Mouse (Mus musculus) midbrain, embryonic 16.5 days (tissue): ENCODE measurements around the gene Gm4559. TPM values are rescaled to one million over a fixed set of nuclear protein-coding genes. Genes with fewer than 3 reads are reported as not detected.
"Not testable (repeated sequence)": the region's sequence is repeated elsewhere in the genome, so short reads cannot be mapped to it uniquely, and the experiment has no call there.

ENCODE experiments used
- ATAC-seq: fragments of 200-750 bp; cut with Nextera tagmentation; 2 replicates; pipeline ENCODE4 v1.8.0; 2017; ENCODE audit warnings: moderate TSS enrichment
- H3K27ac ChIP-seq: fragments of 300-500 bp; sonication (generic); 2 replicates; pipeline ENCODE4 v1.5.1; 2014; ENCODE audit warnings: mild to moderate bottlenecking, low read length, mixed read lengths
- H3K27me3 ChIP-seq: fragments of 300-500 bp; sonication (generic); 2 replicates; pipeline ENCODE4 v1.6.1; 2014; ENCODE audit warnings: low read depth, low read length, mixed read lengths; ENCODE audit not compliant: control insufficient read depth, insufficient read depth
- H3K36me3 ChIP-seq: fragments of 300-500 bp; sonication (generic); 2 replicates; pipeline ENCODE4 v1.6.1; 2014; ENCODE audit warnings: mild to moderate bottlenecking, low read length, moderate library complexity, mixed read lengths; ENCODE audit not compliant: control insufficient read depth, insufficient read depth
- H3K4me1 ChIP-seq: fragments of 300-500 bp; sonication (generic); 2 replicates; pipeline ENCODE4 v1.6.1; 2014; ENCODE audit warnings: mild to moderate bottlenecking, low read length, mixed read lengths; ENCODE audit not compliant: control insufficient read depth, insufficient read depth
- H3K4me2 ChIP-seq: fragments of 300-500 bp; sonication (generic); 2 replicates; pipeline ENCODE4 v1.6.1; 2014; ENCODE audit warnings: mild to moderate bottlenecking, low read length, mixed read lengths
- H3K4me3 ChIP-seq: fragments of 300-500 bp; sonication (generic); 2 replicates; pipeline ENCODE4 v1.5.1; 2014; ENCODE audit warnings: low read depth, mild to moderate bottlenecking, low read length, moderate library complexity, mixed read lengths
- H3K9ac ChIP-seq: fragments of 300-500 bp; sonication (generic); 2 replicates; pipeline ENCODE4 v1.6.1; 2014; ENCODE audit warnings: low read depth, low read length, mixed read lengths
- H3K9me3 ChIP-seq: fragments of 300-500 bp; sonication (generic); replicated peaks from 2 replicates; pipeline ENCODE4 v1.6.1; 2014; ENCODE audit warnings: mild to moderate bottlenecking, low read length, mixed read lengths; ENCODE audit not compliant: control insufficient read depth, poor library complexity, severe bottlenecking
- WGBS: fragments of 180-500 bp; shearing (Covaris S2); extraction: QIAGEN DNeasy Blood & Tissue Kit; methylation state at CpG from one replicate; pipeline ENCODE4 v1.1.7; 2014; 5-methylcytosine and 5-hydroxymethylcytosine counted together
- polyA plus RNA-seq: library from polyadenylated mRNA; unstranded; fragments of >200 nt; fragmentation: Nextera tagmentation; extraction: Ambion mirVana; gene quantifications from 2 replicates; pipeline ENCODE4 v1.2.1, GENCODE M21; 2015

Gm4559 gene
- not detected in 2 replicates for polyA plus RNA-seq

DNA sequence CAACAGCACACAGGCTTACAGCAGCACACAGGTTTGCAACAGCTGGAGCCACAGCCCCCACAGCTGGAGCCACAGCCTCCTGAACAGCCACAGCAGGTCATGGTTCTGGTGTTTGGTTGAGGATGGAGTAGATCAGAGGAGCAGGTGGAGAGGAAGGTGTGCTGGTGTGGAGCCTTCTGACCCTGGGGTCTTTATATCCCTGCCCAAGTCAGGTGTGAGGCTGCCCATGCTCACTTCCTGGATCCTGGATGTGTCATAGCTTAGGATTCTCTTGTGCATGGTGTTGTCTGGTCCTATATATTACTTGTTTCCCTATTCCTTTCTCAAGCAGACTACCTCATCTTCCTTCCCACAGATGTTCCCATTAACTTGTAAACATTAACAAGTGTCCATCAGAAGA lies at the start of gene Gm4559:
Gene Gm4559, minus strand, starts transcription at position 101 of the 400 bp plus-strand sequence.
- not testable (repeated sequence) for H3K9ac ChIP-seq, H3K27me3 ChIP-seq, ATAC-seq, H3K36me3 ChIP-seq, H3K9me3 ChIP-seq, H3K4me3 ChIP-seq, H3K4me1 ChIP-seq, H3K27ac ChIP-seq, H3K4me2 ChIP-seq

DNA sequence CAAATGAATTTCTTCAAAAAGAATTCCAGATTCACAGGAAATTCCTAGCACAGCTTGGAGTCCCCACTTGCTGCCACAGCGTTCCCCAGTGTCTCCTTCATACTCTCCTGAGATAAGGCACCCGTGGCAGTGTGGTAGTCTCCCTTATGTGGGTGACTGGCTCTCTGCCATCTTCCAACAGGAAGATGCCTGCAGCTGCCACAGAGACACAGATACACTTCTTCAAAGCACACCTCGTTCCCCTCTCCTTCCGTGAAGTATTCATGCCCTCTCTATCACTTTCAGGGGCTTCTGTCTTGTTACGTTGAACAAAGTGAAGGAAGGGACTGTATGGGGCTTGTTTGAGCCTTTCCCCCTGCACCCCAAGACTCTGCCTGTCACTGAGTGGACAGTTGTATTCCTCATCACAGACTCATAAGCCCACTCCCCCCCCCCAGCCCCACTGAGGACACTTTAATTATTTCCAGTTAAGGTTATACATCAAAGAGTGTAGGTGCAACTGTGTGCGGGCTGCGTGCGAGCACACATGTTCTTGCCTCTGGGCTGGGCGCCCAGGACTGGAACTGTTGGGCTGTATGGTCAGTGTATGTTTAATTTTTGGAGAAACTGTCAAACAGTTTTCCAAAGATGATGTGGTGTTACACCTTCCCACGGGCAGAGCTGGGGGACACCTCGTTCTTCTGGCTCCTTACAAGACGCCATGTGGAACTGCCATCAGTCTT lies 49.4 kb upstream of the Gm4559 start:
- Histone ChIP-seq H3K36me3 (no peaks in the 10 kb centered on the region), H3K9ac (no peak overlapping the region), H3K4me3 (no peak overlapping the region), H3K4me2 (no peak overlapping the region), H3K27ac (no peak overlapping the region), H3K9me3 (no peaks in the 10 kb centered on the region), H3K4me1 (no peaks in the 10 kb centered on the region), H3K27me3 (no peaks in the 10 kb centered on the region)
- ATAC-seq, result no peak
- WGBS, result 89% methylated on average over 12 of the region's 12 CpGs

DNA sequence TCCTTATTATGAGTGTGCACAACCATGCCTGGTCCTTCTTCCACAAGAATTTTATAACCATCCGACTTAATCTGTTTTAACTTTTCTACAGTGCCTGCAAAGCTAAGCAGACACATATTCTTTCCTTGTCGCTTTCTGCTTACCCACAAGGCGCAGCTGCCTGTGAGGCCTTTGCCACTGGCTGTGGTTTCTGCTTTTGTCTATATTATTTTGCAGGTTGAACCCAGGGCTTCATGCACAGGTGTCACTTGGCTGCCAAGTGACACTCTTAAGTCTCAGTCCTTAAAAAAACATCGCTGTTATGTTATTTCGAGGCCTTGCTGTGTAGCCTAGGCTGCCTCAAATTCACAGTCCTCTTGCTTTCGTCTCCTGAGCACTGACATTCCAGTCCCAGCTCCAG lies 48.5 kb upstream of the Gm4559 start:
- Histone ChIP-seq H3K9ac (no peak overlapping the region), H3K27ac (no peak overlapping the region), H3K4me2 (no peak overlapping the region), H3K4me3 (no peak overlapping the region), H3K36me3 (no peaks in the 10 kb centered on the region), H3K4me1 (no peaks in the 10 kb centered on the region), H3K27me3 (no peaks in the 10 kb centered on the region), H3K9me3 (no peaks in the 10 kb centered on the region)
- WGBS, result 95% methylated on average over 6 of the region's 6 CpGs
- ATAC-seq, result no peak

DNA sequence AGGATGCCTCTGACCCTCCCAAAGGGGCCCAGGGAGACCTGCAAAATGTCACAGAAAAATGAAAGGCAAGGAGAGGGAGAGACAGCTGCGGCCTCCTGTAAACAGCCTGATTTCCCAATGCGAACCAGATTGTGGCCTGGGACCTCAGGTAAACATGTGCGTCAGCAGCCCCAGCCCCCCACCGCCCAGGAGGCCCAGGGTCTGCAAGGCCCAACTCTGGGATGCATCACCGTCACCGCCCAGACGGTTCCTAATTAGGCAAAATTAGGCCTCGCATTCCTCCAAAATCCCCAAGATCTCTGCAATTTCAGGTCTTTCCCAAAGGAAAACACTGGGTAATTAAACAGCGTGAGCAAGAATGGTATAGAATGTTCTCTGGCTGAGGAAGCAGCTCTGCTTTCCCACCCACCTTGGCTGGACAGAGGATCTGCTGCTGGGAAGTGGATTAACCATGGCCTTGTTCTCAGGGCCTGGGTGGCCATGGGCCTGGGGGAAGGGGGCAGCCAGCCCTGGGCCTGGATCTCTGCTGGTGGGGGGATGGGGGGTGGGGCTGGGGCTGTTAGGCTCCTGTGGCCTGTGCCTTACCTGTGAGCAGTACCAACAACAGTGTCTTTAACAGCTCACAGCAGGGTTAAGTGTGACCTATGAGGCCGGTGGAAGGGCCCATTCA lies 47.6 kb upstream of the Gm4559 start:
- H3K4me3 ChIP-seq, H3K27ac ChIP-seq, H3K9ac ChIP-seq, H3K9me3 ChIP-seq, H3K27me3 ChIP-seq, H3K4me2 ChIP-seq, H3K4me1 ChIP-seq, ATAC-seq, H3K36me3 ChIP-seq: not testable (repeated sequence)
- 51% methylated on average over 3 of the region's 10 CpGs for WGBS

DNA sequence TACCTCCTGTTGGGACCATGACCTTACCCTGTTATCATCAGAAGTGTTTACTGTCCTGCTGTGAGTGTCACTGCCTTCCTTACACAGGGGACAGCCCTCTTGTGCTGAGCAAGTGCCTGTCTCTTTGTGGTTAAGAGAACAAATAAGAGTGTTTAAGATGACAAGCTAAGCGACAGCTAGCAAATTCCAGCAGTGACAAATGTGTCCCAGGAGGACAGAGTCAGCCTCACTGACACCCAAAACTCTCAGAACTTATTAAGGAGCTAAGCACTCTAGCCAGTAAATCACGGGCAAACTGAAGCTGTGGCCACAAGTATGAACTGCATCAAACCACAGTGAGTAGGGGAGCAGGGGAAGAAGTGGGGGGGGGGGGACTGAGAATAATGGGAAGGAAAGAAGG lies 46.7 kb upstream of the Gm4559 start:
- Histone ChIP-seq H3K36me3 (no peaks in the 10 kb centered on the region), H3K9me3 (no peaks in the 10 kb centered on the region), H3K27me3 (no peaks in the 10 kb centered on the region), H3K4me2 (no peak overlapping the region), H3K4me3 (no peak overlapping the region), H3K4me1 (no peaks in the 10 kb centered on the region), H3K27ac (no peak overlapping the region), H3K9ac (no peak overlapping the region)
- ATAC-seq, result no peak
- 39% methylated on average over 2 of the region's 2 CpGs for WGBS

DNA sequence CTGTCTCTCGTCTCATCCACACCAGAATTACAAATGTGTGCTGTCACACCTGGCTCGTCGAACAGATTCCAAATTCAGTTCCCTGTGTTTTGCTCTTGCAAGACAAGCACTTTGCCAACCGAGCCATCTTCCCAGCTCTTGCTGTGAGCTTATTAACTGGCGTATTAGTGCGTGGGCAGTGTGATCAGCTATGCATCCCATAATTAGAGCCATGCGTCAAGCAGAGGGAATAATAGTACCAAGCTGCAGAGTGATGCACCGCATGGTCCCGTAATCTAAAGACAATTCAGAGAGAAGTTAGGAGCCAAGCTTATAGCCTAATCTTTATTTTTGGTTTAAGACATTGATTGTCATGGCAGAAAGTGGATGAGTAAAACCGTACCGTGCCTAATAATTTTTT lies 45.0 kb upstream of the Gm4559 start:
- Histone ChIP-seq H3K27me3 (no peaks in the 10 kb centered on the region), H3K4me2 (no peak overlapping the region), H3K9me3 (no peaks in the 10 kb centered on the region), H3K4me1 (no peaks in the 10 kb centered on the region; the same call in 1 of the 2 replicates), H3K36me3 (no peaks in the 10 kb centered on the region), H3K27ac (no peak overlapping the region), H3K9ac (no peak overlapping the region), H3K4me3 (no peak overlapping the region)
- 76% methylated on average over 11 of the region's 11 CpGs for WGBS
- no peak for ATAC-seq

DNA sequence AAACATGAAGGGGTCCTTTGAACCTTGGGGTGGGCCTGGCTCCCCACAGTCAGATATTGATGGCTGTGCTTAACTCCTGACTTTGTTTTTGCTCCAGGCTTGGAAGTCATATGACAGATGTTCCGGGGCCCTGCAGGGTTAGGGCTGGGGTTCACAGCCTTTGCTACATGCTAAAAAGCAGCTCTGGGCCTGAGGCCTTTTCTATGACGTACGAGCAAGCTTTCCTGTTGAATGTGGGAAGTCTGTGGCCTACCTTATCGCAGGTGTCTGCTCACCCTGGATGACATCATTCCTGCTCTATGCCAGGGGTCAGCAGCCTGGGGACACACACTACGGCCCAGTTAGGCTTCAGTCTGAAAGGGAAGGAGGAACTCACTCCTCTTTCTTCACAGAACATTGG lies 43.1 kb upstream of the Gm4559 start:
- Histone ChIP-seq H3K27ac (no peak overlapping the region), H3K4me2 (no peak overlapping the region), H3K9me3 (no peaks in the 10 kb centered on the region), H3K27me3 (no peaks in the 10 kb centered on the region), H3K4me3 (no peak overlapping the region), H3K36me3 (no peaks in the 10 kb centered on the region), H3K4me1 (no peaks in the 10 kb centered on the region; the same call in 1 of the 2 replicates), H3K9ac (no peak overlapping the region)
- 85% methylated on average over 5 of the region's 5 CpGs for WGBS
- ATAC-seq, result no peak

DNA sequence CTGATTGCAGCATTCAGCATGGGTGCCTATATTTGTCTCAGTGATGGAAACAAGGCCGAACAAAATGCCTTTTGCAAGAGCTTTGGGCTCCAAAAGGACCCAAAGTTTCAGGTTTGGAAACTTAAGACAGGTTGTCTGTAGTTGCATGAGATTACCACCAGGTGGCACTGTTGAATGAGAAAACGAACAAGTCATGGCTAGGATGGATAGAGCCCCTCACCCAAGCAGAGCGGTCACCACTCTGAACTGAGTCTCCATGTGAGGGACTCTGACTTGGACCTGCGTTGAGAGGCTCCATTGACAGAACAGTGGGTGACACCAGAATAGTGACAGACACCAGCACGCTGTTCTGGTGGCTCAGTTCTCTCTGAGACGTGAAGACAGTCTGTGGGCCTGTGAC lies 42.4 kb upstream of the Gm4559 start:
- H3K27me3 ChIP-seq, result no peaks in the 10 kb centered on the region
- H3K9me3 ChIP-seq, result no peaks in the 10 kb centered on the region
- WGBS, result 52% methylated on average over 6 of the region's 6 CpGs
- no peak overlapping the region for H3K4me2 ChIP-seq
- no peak overlapping the region for H3K4me3 ChIP-seq
- H3K4me1 ChIP-seq, result no peaks in the 10 kb centered on the region; the same call in 1 of the 2 replicates
- ATAC-seq, result peak; percentile 59
- H3K27ac ChIP-seq, result no peak overlapping the region
- H3K36me3 ChIP-seq, result no peaks in the 10 kb centered on the region
- no peak overlapping the region for H3K9ac ChIP-seq

DNA sequence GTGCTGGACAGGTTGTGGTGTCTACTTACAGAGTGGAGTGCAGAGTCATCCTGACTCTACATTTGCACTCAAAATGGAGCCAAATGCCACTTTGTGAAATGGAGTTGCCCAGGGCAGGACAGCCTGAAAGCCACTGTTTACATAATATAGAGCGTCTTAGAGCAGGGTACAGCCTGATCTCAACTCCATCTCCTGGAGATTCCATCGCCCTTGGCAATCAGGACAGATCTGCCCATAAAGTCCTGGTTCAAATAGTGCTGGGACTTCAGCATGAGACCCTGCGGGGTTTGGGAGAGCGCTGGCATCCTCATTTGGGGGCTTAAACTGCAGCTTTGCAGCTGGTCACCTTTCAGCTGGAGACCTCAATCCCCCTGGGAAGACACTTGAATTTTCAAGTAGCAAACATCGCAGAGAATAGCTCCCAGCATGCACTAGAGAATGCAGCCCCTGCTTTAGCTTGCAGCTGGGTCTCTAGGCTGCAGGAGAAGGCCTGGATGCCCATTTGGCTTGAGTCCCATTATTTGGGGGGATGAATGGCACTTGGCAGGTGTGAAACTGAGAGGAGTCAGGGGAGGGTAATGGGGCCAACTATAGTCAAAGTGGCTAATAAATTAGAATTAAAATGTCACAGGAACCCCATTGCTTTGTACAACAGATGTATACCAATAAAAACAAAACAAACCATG lies 40.6 kb upstream of the Gm4559 start:
- Histone ChIP-seq H3K9me3 (no peaks in the 10 kb centered on the region), H3K9ac (no peak overlapping the region), H3K27me3 (no peaks in the 10 kb centered on the region), H3K36me3 (no peaks in the 10 kb centered on the region), H3K4me3 (no peak overlapping the region), H3K4me1 (no peaks in the 10 kb centered on the region; the same call in 1 of the 2 replicates), H3K4me2 (no peak overlapping the region), H3K27ac (no peak overlapping the region)
- ATAC-seq, result no peak
- 32% methylated on average over 5 of the region's 5 CpGs for WGBS
